Mouse (Mus musculus) kidney, postnatal 36 days (tissue): ENCODE measurements around the gene Mybbp1a.

Experiments used
- DNase-seq, 2 experiments: peaks; one replicate each; pipeline ENCODE4 v3.0.0; 2021 to 2022; ENCODE audit warnings: mixed read lengths in 2 of 2

The Mybbp1a gene

GRCm38 (mm10) chr11:72479499-72479898 is 38.3 kb downstream of the Mybbp1a start:
- DNase-seq: no peak

DNA sequence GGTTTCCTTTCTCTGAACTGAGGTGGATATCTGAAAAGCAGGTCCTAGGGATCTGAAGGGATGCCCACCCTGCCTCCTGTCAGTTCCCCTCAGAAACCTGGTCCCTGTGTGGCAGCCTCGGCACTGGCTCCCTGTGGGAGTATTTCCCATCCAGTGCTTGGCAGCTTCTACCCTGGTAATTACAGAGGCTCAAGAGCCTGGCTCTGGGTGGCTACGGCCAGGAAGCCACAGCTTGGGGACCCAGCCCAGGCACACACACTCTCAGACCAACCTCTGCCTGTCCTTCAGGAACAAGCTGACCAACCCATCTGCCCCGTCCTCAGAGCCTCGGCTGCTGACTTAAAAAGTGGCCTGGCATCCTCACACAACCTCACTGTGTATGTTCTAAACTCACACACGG is 40.2 kb downstream of the Mybbp1a start:
- no peak for DNase-seq

- DNase-seq: no peak
These were observed 40.8 kb downstream of the Mybbp1a start for GRCm38 (mm10) chr11:72481952-72482351.

DNA sequence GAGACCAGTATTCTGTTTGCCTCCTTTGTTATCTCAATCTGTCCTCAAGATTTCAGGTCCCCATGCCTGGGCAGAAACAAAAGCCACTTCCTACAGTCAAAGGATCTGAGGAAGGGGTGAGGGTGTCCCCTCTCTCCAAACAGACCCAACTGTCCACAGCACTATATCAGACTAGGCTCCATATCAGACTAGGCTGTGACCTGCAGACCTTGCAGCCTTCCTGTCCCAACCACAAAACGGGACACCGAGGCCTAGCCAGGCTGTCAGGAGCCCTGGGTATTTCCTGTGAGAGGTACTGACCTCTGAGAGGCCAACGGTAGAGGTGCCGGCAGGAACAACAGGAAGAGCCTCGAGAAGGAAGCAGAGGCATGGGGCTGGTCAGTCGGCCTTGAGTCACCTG is 43.4 kb downstream of the Mybbp1a start:
- DNase-seq: no peak

GRCm38 (mm10) chr11:72485157-72485556 is 44.0 kb downstream of the Mybbp1a start:
- DNase-seq: no peak

DNA sequence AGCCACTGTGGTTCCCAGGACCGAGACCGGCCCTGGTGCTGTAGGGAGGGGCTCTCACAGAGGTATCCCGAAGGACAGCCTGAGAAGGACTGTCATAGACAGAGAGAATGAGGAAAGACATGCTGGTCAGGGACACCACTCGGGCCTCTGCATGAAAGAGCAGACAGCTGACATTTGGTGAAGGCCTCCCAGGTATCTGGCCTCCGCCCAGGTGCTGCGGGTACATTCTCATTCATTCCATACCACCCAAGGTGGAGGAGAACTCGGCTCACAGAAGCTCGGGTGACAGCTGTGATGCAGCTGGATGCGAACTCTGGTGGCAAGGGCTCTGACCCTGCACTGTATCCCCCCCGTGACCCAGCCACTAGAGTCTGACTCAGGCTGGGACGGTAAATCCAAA is 44.8 kb downstream of the Mybbp1a start:
- no peak for DNase-seq

GRCm38 (mm10) chr11:72487171-72487570 is 46.0 kb downstream of the Mybbp1a start:
- no peak for DNase-seq

- DNase-seq: no peak
These were observed 46.6 kb downstream of the Mybbp1a start for GRCm38 (mm10) chr11:72487739-72488138.

DNA sequence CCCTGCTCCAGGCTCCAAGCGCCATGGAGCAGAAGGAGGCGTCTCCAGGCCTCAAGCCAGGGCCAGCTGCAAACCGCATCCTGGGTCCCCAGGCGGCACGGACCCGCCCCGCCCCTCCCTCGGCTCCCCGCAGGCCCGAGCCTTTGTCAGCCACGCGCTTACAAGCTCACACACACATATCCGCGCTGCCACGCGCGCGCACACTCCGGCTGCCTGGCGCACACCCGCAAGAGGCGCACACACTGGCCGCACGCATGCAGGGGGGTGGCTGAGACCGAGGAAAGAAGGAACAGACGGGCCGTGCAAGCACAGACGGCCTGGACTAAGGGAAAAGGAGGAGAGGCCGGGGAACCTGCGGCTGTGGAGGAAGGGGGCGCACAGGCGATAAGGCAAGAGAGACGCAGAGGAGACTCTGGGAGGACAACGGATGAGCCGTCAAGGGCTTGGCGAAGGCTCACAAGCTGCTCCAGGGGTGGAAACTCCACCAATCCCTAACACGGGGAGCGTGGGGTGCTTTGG is 47.7 kb downstream of the Mybbp1a start:
- DNase-seq: peak in 1 of 2 experiments; percentile 54

DNA sequence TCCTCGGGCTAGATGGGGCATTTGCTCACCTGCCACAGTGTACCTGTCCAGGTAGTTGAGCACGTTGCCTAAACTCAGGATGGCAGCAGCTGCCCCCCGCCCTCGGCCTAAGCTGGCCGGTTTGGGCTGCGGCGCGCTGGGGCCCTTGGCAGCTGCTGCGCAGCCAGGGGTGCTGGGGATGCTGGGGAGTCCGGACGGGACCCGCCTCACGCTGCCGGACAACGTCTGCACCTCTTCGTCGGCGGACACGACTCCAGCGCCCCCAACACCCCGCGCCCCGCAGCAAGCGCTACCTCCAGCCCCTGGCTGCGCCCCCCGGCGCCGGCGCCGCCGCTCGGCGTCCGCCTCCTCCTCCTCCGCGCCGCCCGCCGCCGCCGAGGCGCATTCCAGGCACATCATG is 48.2 kb downstream of the Mybbp1a start:
- peak in 1 of 2 experiments; percentile 40 for DNase-seq

DNA sequence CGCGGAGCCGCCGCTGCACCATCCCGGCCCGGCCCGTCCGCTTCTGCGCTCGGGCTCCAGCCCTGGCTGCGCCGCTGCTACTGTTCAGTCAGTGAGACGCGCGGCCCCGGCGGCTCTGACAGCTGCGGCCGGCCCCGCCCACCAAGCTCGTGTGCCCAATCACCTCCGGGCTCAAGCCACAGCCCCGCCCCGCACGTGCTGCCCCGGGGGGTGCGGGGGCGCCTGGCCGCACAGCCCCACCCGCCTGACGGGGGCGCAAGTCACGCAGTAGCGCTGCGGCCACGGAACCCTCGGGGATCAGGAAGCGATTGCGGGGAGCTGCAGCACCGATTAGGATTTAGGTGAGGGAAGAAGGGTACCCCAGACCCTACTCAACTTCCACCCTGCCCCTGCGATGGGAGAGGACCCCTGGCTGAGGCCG is 48.7 kb downstream of the Mybbp1a start, which contains the start of gene Spns2:
Gene Spns2, minus strand, starts transcription at position 24 of the 421 bp plus-strand sequence.
- DNase-seq: peak; percentile 96 to 98

DNA sequence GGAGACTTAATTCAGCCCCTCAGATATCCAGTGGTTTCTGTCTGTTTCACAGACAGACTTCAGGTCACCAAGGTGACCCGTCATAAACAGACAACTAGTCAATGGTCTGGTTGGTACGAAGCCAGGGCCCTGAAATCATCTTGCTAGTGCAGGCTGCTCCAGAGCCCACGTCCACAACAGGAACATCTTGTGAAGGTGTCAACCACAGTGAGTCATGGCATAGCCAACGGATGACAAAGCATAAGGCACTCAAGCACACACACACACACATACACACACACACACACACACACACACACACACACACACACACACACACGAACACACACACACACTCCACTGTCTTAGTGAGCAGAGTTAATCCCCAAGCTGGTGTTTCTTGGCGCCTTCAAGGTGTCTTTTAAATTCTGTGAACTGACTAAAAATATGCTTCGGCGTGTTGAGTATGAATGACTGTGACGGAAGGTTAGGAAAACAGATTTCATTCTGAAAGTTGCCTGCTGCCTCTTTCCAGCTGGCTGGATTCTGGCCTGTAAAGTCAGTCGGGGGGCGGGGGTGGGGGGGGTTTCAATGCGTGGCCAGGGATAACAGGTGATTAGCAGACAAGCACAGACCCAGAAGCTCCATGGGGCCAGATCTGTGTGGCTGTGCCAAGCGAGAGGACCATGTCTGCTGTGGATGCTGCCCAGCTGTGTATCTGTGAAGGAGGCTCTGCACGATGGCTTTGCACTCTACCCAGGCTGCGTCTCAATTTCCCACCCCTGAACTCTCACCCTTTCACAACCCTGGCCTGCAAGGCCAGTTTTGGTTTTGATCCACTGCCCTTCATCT is 50.2 kb downstream of the Mybbp1a start:
- no peak for DNase-seq

DNA sequence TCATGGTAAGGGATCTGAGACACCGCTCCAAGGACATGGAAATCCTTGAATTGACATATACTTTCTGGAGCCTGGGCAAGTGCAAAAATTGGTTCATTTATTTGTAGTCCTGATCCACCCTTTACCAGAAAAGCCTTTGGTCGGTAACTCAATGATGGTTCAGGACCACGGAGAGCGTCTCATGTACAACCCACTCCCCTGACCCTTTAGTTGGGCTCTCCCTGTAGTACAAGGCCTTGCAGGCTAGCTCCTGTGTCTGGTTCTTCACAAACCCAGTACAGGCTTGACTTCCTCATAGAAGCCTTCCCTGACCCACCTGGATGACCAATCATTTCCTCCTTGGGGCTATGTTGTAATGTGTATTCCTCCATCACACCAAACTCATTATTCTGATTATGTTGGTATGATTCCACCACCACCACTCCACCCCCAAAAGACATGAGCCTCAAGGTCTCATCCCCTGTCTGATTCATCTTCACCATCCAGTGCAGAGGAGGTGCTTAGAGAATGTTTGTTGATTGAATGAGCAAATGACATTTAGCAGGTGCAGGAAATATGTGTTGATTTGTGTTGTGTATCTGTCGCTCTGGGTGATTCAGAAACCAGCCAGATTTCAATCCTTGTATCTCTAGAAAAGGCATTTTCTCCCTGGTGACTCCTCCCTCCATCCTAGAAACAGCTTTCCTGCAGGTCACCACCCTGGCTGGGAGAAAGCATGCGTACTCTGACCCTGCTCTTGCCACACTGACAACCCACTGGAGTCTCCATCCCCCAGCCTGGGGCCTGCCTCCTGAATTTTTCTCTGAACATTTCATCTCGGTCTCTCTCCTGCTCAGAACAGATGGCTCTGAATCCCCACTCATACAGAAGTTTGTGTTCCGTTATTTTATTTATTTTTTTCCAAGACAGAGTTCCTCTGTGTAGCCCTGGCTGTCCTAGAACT is 53.2 kb downstream of the Mybbp1a start:
- DNase-seq: peak in 1 of 2 experiments; percentile 48

- no peak for DNase-seq
These were observed 54.9 kb downstream of the Mybbp1a start for GRCm38 (mm10) chr11:72496066-72496465.

DNA sequence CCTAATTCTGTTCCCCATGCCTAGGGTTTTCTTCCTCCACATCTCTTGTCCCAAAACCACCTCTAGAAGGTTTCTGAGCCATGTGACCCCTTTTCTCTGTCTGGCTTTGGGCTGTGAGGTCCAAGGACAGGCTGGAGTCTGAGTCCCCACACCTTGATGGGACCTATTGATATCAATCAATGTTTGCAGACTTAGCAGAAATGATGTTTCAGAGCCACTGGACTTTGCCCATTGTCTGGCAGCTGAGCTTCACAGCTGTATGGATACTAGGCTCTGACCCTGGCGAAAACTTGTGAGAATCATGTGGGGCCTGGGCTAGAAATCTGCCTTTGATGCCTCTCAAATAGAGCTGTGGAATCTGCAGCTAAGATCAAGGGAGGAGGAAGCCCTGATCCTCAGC is 55.6 kb downstream of the Mybbp1a start:
- no peak for DNase-seq

DNA sequence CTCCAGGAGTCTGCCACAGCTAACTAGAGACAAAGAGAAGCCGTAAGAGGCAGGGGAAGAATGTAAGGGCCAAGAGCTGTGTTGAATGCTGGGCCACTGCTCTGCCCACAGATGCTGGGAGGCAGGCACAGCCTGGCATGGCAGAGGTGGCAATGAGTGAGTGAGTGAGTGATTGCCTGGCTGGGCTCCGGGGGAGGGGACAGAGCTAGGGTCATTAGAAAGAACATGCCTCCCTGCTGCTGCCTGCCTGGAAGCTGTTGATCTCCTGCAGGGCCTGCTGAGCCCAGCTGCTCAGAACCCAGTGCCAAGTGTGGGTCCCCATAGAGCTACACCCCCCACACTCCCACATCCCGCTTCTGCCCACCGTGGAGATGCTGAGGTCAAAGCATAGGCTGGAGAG is 56.2 kb downstream of the Mybbp1a start:
- DNase-seq: peak in 1 of 2 experiments; percentile 31

- no peak for DNase-seq
These were observed 59.0 kb downstream of the Mybbp1a start for GRCm38 (mm10) chr11:72500139-72500538.
